Mouse (Mus musculus) G1E (cell line): ENCODE data around the gene Surf2. TPM values are rescaled to one million over a fixed set of nuclear protein-coding genes. Genes with fewer than 3 reads are reported as not detected.

ENCODE experiments used
- ATAC-seq: 2 replicates; pipeline ENCODE4 v1.8.0; 2016; ENCODE audit warnings: mild to moderate bottlenecking; ENCODE audit not compliant: insufficient number of reproducible peaks, poor library complexity, low FRiP score, severe bottlenecking; ENCODE audit errors: extremely low read depth
- DNase-seq: peaks from one replicate; pipeline ENCODE4 v3.0.0; 2012; ENCODE audit warnings: low spot score
- H3K27me3 ChIP-seq: 2 replicates; pipeline ENCODE4 v1.6.1; 2012; ENCODE audit warnings: mild to moderate bottlenecking, low read length, inconsistent platforms; ENCODE audit not compliant: insufficient read depth
- H3K36me3 ChIP-seq: replicated peaks from 2 replicates; pipeline ENCODE3; 2012; ENCODE audit warnings: mild to moderate bottlenecking, inconsistent platforms
- H3K4me1 ChIP-seq: 2 replicates; pipeline ENCODE4 v1.6.1; 2012; ENCODE audit warnings: low read depth, low read length, inconsistent platforms, mixed read lengths; ENCODE audit not compliant: insufficient read depth
- H3K4me3 ChIP-seq: 2 replicates; pipeline ENCODE4 v1.5.1; 2012; ENCODE audit warnings: low read depth, mild to moderate bottlenecking, inconsistent platforms, low read length, moderate library complexity, mixed read lengths
- H3K9me3 ChIP-seq: replicated peaks from 2 replicates; pipeline ENCODE4 v1.6.1; 2012; ENCODE audit warnings: inconsistent platforms
- CTCF ChIP-seq: IDR thresholded peaks from 2 replicates; pipeline ENCODE4 v1.5.1; 2012; ENCODE audit warnings: low read depth, low read length, inconsistent platforms, mixed read lengths
- GATA1 ChIP-seq: IDR thresholded peaks from 2 replicates; pipeline ENCODE4 v1.6.1; 2012; ENCODE audit warnings: borderline replicate concordance, low read length, inconsistent platforms, mixed read lengths
- GATA2 ChIP-seq: IDR thresholded peaks from 2 replicates; pipeline ENCODE4 v1.6.1; 2012; ENCODE audit warnings: low read depth, low read length, inconsistent platforms, borderline replicate concordance
- POLR2AphosphoS5 ChIP-seq: IDR thresholded peaks from 2 replicates; pipeline ENCODE4 v1.6.1; 2012; ENCODE audit warnings: low read depth, low read length, inconsistent platforms; ENCODE audit not compliant: insufficient replicate concordance
- TAL1 ChIP-seq: conservative IDR thresholded peaks from 2 replicates; pipeline ENCODE4 v1.6.1; 2012; ENCODE audit warnings: low read depth, low read length, inconsistent platforms, mixed read lengths
- polyA plus RNA-seq: library from polyadenylated mRNA; stranded (reverse); fragments of >175 nt; gene quantifications from 2 replicates; pipeline ENCODE4 v1.2.3, GENCODE M21; 2012
- total RNA-seq, 2 experiments: library from RNA; stranded (forward) in 1 of 2; stranded (reverse) in 1 of 2; fragments of 200-1000 nt in 1 of 2; fragments of >200 nt in 1 of 2; fragmentation: Nextera tagmentation in 1 of 2; gene quantifications; 2 replicates each; pipeline ENCODE4 v1.2.3; 2014 to 2017

The Surf2 gene
- total and polyA plus RNA-seq, 3 experiments: 11.1 to 81.8 (median 69.6) TPM

- Histone ChIP-seq H3K27me3 (no peaks in the 10 kb centered on the region), H3K4me1 (peaks cover 67% of the 10 kb centered on the region), H3K36me3 (peaks cover 84% of the 10 kb centered on the region), H3K9me3 (no peaks in the 10 kb centered on the region), H3K4me3 (peak overlapping the region; percentile 99)
- TF ChIP-seq TAL1: no peak
- TF ChIP-seq GATA2: no peak
- TF ChIP-seq POLR2AphosphoS5: no peak
- no peak for TF ChIP-seq CTCF
- no peak for TF ChIP-seq GATA1
- ATAC-seq (no peak), DNase-seq (no peak)
Observed at GRCm38 (mm10) chr2:26908710-26909386, 7.3 kb upstream of the Surf2 start.

- Histone ChIP-seq H3K4me3 (peak overlapping the region; percentile 99), H3K4me1 (peaks cover 67% of the 10 kb centered on the region), H3K9me3 (no peaks in the 10 kb centered on the region), H3K36me3 (peaks cover 83% of the 10 kb centered on the region), H3K27me3 (no peaks in the 10 kb centered on the region)
- no peak for TF ChIP-seq GATA1
- TF ChIP-seq POLR2AphosphoS5: no peak
- TF ChIP-seq CTCF: no peak
- no peak for TF ChIP-seq GATA2
- TF ChIP-seq TAL1: no peak
- ATAC-seq (no peak), DNase-seq (no peak)
Observed at GRCm38 (mm10) chr2:26909387-26909784, 6.8 kb upstream of the Surf2 start.

GRCm38 (mm10) chr2:26910124-26910993, 5.8 kb upstream of the Surf2 start, which contains the start of the genes Med22 and Rpl7a:
TSS of gene Med22 (minus strand) at chr2:26910677.
TSS of gene Rpl7a (plus strand) at chr2:26910764.
- Histone ChIP-seq H3K4me3 (peak within 1 kb of the TSS; percentile 99), H3K36me3 (peaks cover 82% of the 10 kb centered on the region), H3K9me3 (no peaks in the 10 kb centered on the region), H3K4me1 (peaks cover 73% of the 10 kb centered on the region), H3K27me3 (no peaks in the 10 kb centered on the region)
- TF ChIP-seq TAL1: no peak
- TF ChIP-seq CTCF: no peak
- no peak for TF ChIP-seq GATA1
- no peak for TF ChIP-seq GATA2
- TF ChIP-seq POLR2AphosphoS5: no peak
- ATAC-seq: peak; percentile 42; the same call in 1 of the 2 replicates
- DNase-seq: peak; percentile 88

- ATAC-seq (no peak), DNase-seq (no peak)
- Histone ChIP-seq H3K9me3 (no peaks in the 10 kb centered on the region), H3K4me1 (peaks cover 74% of the 10 kb centered on the region), H3K4me3 (peak overlapping the region; percentile 99), H3K27me3 (no peaks in the 10 kb centered on the region), H3K36me3 (peaks cover 74% of the 10 kb centered on the region)
- TF ChIP-seq CTCF (no peak), GATA1 (no peak), TAL1 (no peak), POLR2AphosphoS5 (no peak), GATA2 (no peak)
Observed at GRCm38 (mm10) chr2:26910994-26911765, 5.0 kb upstream of the Surf2 start.

GRCm38 (mm10) chr2:26912253-26912770, 3.9 kb upstream of the Surf2 start:
- TF ChIP-seq CTCF (no peak), TAL1 (no peak), POLR2AphosphoS5 (no peak; the same call in 1 of the 2 replicates), GATA1 (no peak), GATA2 (no peak)
- Histone ChIP-seq H3K9me3 (no peaks in the 10 kb centered on the region), H3K4me1 (peaks cover 74% of the 10 kb centered on the region), H3K36me3 (peaks cover 71% of the 10 kb centered on the region), H3K4me3 (peak overlapping the region; percentile 99), H3K27me3 (no peaks in the 10 kb centered on the region)
- ATAC-seq (no peak), DNase-seq (no peak)
